Mouse (Mus musculus) embryonic facial prominence, embryonic 15.5 days (tissue): ENCODE results near the gene Gm49711. TPM values are rescaled to one million over a fixed set of nuclear protein-coding genes. Genes with fewer than 3 reads are reported as not detected.

Experiments
- ATAC-seq: fragments of 200-750 bp; cut with Nextera tagmentation; 2 replicates; pipeline ENCODE4 v1.8.0; 2017; ENCODE audit warnings: low read depth, moderate TSS enrichment; ENCODE audit not compliant: insufficient number of reproducible peaks, low FRiP score, low TSS enrichment
- H3K27ac ChIP-seq: fragments of 300-500 bp; sonication (generic); replicated peaks from 2 replicates; pipeline ENCODE4 v1.5.1; 2015; ENCODE audit warnings: mild to moderate bottlenecking, inconsistent platforms
- H3K27me3 ChIP-seq: fragments of 300-500 bp; sonication (generic); 2 replicates; pipeline ENCODE4 v1.6.1; 2015; ENCODE audit warnings: inconsistent platforms
- H3K36me3 ChIP-seq: fragments of 300-500 bp; sonication (generic); 2 replicates; pipeline ENCODE4 v1.6.1; 2015; ENCODE audit warnings: mild to moderate bottlenecking, inconsistent platforms
- H3K4me1 ChIP-seq: fragments of 300-500 bp; sonication (generic); 2 replicates; pipeline ENCODE4 v1.6.1; 2015; ENCODE audit warnings: inconsistent platforms
- H3K4me2 ChIP-seq: fragments of 300-500 bp; sonication (generic); replicated peaks from 2 replicates; pipeline ENCODE4 v1.6.1; 2015; ENCODE audit warnings: mild to moderate bottlenecking, inconsistent platforms
- H3K4me3 ChIP-seq: fragments of 300-500 bp; sonication (generic); replicated peaks from 2 replicates; pipeline ENCODE4 v1.5.1; 2015; ENCODE audit warnings: mild to moderate bottlenecking, inconsistent platforms
- H3K9ac ChIP-seq: fragments of 300-500 bp; sonication (generic); 2 replicates; pipeline ENCODE4 v1.6.1; 2015; ENCODE audit warnings: inconsistent platforms
- H3K9me3 ChIP-seq: fragments of 300-500 bp; sonication (generic); replicated peaks from 2 replicates; pipeline ENCODE4 v1.6.1; 2016; ENCODE audit warnings: inconsistent platforms
- whole genome bisulfite sequencing: fragments of 180-500 bp; shearing (Covaris S2); methylation state at CpG from one replicate; pipeline ENCODE4 v1.1.7; 2015; 5-methylcytosine and 5-hydroxymethylcytosine counted together
- polyA plus RNA-seq: library from polyadenylated mRNA; unstranded; fragments of >200 nt; fragmentation: Nextera tagmentation; extraction: Ambion mirVana; gene quantifications from 2 replicates; pipeline ENCODE4 v1.2.1, GENCODE M21; 2015

The Gm49711 gene
- polyA plus RNA-seq, 1 experiment from 2014 or later = 0.15 TPM

GRCm38 (mm10) chr16:92127226-92127625, 69.1 kb downstream of the Gm49711 start:
- Histone ChIP-seq H3K27ac (no peak overlapping the region), H3K27me3 (no peaks in the 10 kb centered on the region), H3K4me3 (no peak overlapping the region), H3K36me3 (no peaks in the 10 kb centered on the region), H3K4me1 (no peaks in the 10 kb centered on the region), H3K9ac (no peak overlapping the region), H3K4me2 (no peak overlapping the region), H3K9me3 (no peaks in the 10 kb centered on the region)
- 57% methylated on average over 4 of the region's 4 CpGs for whole genome bisulfite sequencing
- ATAC-seq = no peak

DNA sequence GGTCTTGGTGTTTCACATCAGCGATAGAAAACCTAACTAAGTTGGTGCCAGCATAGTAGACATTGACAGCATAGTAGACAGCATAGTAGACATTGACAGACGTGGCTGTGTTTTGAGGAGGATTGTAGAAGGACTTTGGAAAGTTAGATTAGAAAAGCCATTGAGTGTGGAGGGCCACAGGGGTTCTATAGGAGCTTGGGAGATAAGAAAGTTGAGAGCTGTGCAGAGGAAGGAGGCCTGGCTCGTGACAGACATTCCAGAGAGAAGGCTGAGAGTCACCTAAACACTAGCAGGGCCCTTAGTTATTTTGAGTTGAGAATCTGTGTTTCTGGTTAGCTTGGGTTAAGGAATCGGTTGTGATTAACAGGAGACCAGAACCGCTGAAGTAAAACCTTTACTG, 69.5 kb downstream of the Gm49711 start:
- 87% methylated on average over 5 of the region's 5 CpGs for WGBS
- no peaks in the 10 kb centered on the region for H3K4me1 ChIP-seq
- H3K9me3 ChIP-seq = no peaks in the 10 kb centered on the region
- no peak overlapping the region for H3K27ac ChIP-seq
- no peak overlapping the region for H3K9ac ChIP-seq
- H3K4me3 ChIP-seq = no peak overlapping the region
- no peaks in the 10 kb centered on the region for H3K36me3 ChIP-seq
- no peak for ATAC-seq
- H3K4me2 ChIP-seq = no peak overlapping the region
- no peaks in the 10 kb centered on the region for H3K27me3 ChIP-seq

- no peak overlapping the region for H3K4me2 ChIP-seq
- 89% methylated on average over 8 of the region's 8 CpGs for whole genome bisulfite sequencing
These were observed 71.7 kb downstream of the Gm49711 start for GRCm38 (mm10) chr16:92129843-92130242.

DNA sequence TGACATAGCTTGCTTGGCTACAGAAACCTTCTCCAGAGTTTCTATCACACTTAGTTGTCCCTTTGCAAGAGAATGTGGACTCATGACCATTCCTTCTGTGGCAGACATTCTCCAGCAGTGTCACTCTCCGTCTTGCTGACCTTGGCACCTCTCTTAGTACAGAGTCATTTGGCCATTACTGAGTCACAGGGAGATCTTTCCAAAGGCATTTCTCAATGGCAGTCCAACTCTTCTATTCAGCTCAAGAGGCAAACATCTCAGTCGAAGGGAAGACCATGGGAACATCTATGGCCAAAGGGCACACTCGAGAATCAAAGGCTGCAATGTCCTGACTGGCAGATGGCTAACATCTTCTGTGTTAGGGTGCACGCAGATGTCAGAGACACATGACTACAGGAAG, 74.4 kb downstream of the Gm49711 start:
- H3K4me2 ChIP-seq = no peak overlapping the region
- no peak overlapping the region for H3K4me3 ChIP-seq
- ATAC-seq = no peak
- 0 out of 2 replicates have a peak, but pooled peaks cover 4% of the 10 kb centered on the region for H3K27me3 ChIP-seq
- WGBS = 74% methylated on average over 4 of the region's 4 CpGs
- H3K9me3 ChIP-seq = no peaks in the 10 kb centered on the region
- no peak overlapping the region for H3K27ac ChIP-seq
- no peaks in the 10 kb centered on the region for H3K4me1 ChIP-seq
- no peak overlapping the region for H3K9ac ChIP-seq
- no peaks in the 10 kb centered on the region for H3K36me3 ChIP-seq

More at GRCm38 (mm10) chr16:92129843-92130242, 71.7 kb downstream of the Gm49711 start:
- Histone ChIP-seq H3K27me3 (no peaks in the 10 kb centered on the region), H3K9me3 (no peaks in the 10 kb centered on the region), H3K9ac (no peak overlapping the region), H3K27ac (no peak overlapping the region), H3K36me3 (no peaks in the 10 kb centered on the region), H3K4me3 (no peak overlapping the region), H3K4me1 (no peaks in the 10 kb centered on the region)
- ATAC-seq = no peak

GRCm38 (mm10) chr16:92134148-92134764, 76.1 kb downstream of the Gm49711 start:
- Histone ChIP-seq H3K4me3 (no peak overlapping the region), H3K27me3 (0 out of 2 replicates have a peak, but pooled peaks cover 4% of the 10 kb centered on the region), H3K4me2 (no peak overlapping the region), H3K4me1 (0 out of 2 replicates have a peak, but pooled peaks cover 8% of the 10 kb centered on the region), H3K36me3 (no peaks in the 10 kb centered on the region), H3K9ac (no peak overlapping the region), H3K9me3 (no peaks in the 10 kb centered on the region), H3K27ac (no peak overlapping the region)
- WGBS = 55% methylated on average over 11 of the region's 11 CpGs
- ATAC-seq = no peak

- H3K4me1 ChIP-seq = peaks cover 19% of the 10 kb centered on the region
These were observed 78.2 kb downstream of the Gm49711 start for GRCm38 (mm10) chr16:92136275-92136674.

GRCm38 (mm10) chr16:92139386-92140261, 81.5 kb downstream of the Gm49711 start:
- no peak overlapping the region for H3K4me2 ChIP-seq
- no peaks in the 10 kb centered on the region for H3K36me3 ChIP-seq
- peak; percentile 62 for ATAC-seq
- H3K9me3 ChIP-seq = no peaks in the 10 kb centered on the region
- H3K9ac ChIP-seq = no peak overlapping the region
- 38% methylated on average over 15 of the region's 15 CpGs for WGBS
- H3K4me3 ChIP-seq = no peak overlapping the region
- H3K27me3 ChIP-seq = 0 out of 2 replicates have a peak, but pooled peaks cover 4% of the 10 kb centered on the region
- peaks cover 19% of the 10 kb centered on the region for H3K4me1 ChIP-seq
- H3K27ac ChIP-seq = peak overlapping the region; percentile 82

More at GRCm38 (mm10) chr16:92136275-92136674, 78.2 kb downstream of the Gm49711 start:
- 87% methylated on average over 15 of the region's 15 CpGs for WGBS
- H3K27me3 ChIP-seq = 0 out of 2 replicates have a peak, but pooled peaks cover 4% of the 10 kb centered on the region
- H3K27ac ChIP-seq = no peak overlapping the region
- no peak overlapping the region for H3K4me3 ChIP-seq
- H3K36me3 ChIP-seq = no peaks in the 10 kb centered on the region
- H3K9ac ChIP-seq = no peak overlapping the region
- no peaks in the 10 kb centered on the region for H3K9me3 ChIP-seq
- no peak overlapping the region for H3K4me2 ChIP-seq
- ATAC-seq = no peak

DNA sequence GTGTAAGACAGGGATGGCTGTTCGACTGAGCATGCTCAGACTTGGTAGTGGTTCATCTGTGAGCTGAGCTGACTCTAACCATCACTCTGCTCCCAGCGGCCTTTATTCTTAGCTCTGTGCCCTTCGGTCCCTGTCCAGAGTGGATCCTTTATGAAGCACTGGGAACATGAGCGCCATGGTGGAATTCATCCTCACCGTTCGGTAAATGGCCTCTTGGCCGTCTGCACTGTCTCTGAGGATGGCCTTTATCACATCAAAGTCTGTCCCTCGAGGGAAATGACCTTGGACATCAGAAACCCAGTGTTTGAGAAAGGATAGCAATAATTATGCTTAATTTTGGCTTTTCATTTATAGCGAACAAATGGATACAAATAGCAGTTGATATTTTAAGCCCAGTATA, 82.2 kb downstream of the Gm49711 start:
- H3K4me3 ChIP-seq = no peak overlapping the region
- H3K36me3 ChIP-seq = no peaks in the 10 kb centered on the region
- WGBS = 66% methylated on average over 9 of the region's 9 CpGs
- peaks cover 19% of the 10 kb centered on the region for H3K4me1 ChIP-seq
- no peaks in the 10 kb centered on the region for H3K9me3 ChIP-seq
- H3K27ac ChIP-seq = peak overlapping the region; percentile 82
- H3K4me2 ChIP-seq = no peak overlapping the region
- H3K27me3 ChIP-seq = 0 out of 2 replicates have a peak, but pooled peaks cover 3% of the 10 kb centered on the region
- ATAC-seq = no peak
- H3K9ac ChIP-seq = no peak overlapping the region

DNA sequence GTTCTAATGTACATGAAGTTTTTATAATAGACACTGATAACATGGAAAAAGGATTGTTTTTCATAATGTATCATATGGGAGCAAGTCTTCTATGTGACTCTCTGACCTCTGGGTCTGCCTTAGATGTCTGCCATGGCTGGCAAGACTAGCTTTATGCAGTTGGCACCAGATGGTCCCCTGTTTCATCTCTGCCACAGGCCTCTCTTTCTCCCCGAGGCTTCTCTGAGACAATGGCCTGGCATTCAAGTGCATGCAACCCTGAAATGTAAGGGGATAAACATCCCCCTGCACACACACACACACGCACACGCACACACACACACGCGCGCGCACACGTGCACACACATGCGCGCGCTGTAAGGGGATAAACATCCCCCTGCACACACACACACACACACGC, 82.9 kb downstream of the Gm49711 start:
- no peak for ATAC-seq
- Histone ChIP-seq H3K4me3 (no peak overlapping the region), H3K4me2 (no peak overlapping the region), H3K36me3 (no peaks in the 10 kb centered on the region), H3K9me3 (no peaks in the 10 kb centered on the region), H3K9ac (no peak overlapping the region), H3K27ac (no peak overlapping the region), H3K27me3 (no peaks in the 10 kb centered on the region), H3K4me1 (peaks cover 19% of the 10 kb centered on the region)
- 95% methylated on average over 12 of the region's 12 CpGs for WGBS

- no peak for ATAC-seq
- no peak overlapping the region for H3K27ac ChIP-seq
- H3K4me1 ChIP-seq = peaks cover 24% of the 10 kb centered on the region
- no peaks in the 10 kb centered on the region for H3K9me3 ChIP-seq
- H3K36me3 ChIP-seq = no peaks in the 10 kb centered on the region
- H3K9ac ChIP-seq = no peak overlapping the region
- H3K4me3 ChIP-seq = no peak overlapping the region
- 77% methylated on average over 9 of the region's 9 CpGs for WGBS
- no peaks in the 10 kb centered on the region for H3K27me3 ChIP-seq
- H3K4me2 ChIP-seq = no peak overlapping the region
These were observed 84.4 kb downstream of the Gm49711 start for GRCm38 (mm10) chr16:92142426-92143012.
